Mouse (Mus musculus) MEL (cell line): ENCODE measurements around the gene Abcb9.

Experiments
- CHD1 ChIP-seq: IDR thresholded peaks from 2 replicates; pipeline ENCODE4 v1.6.1; 2012; ENCODE audit warnings: low read depth, mild to moderate bottlenecking, inconsistent platforms, low read length, improper control_type of control experiment
- CTCF ChIP-seq, 3 experiments: IDR thresholded peaks in 2 of 3; conservative IDR thresholded peaks in 1 of 3; 2 replicates each; pipeline ENCODE4 v1.5.1; 2011 to 2012; ENCODE audit warnings: low read length in 3 of 3, low read depth in 2 of 3, mild to moderate bottlenecking in 2 of 3, improper control_type of control experiment in 1 of 3, inconsistent platforms in 1 of 3, mixed read lengths in 1 of 3, moderate library complexity in 1 of 3; ENCODE audit not compliant: control insufficient read depth in 1 of 3, insufficient read depth in 1 of 3, poor library complexity in 1 of 3, severe bottlenecking in 1 of 3
- EP300 ChIP-seq, 2 experiments: IDR thresholded peaks; 2 replicates each; pipeline ENCODE4 v1.6.1; 2011; ENCODE audit warnings: improper control_type of control experiment in 2 of 2, low read length in 2 of 2, low read depth in 1 of 2, mild to moderate bottlenecking in 1 of 2
- GABPA ChIP-seq: IDR thresholded peaks from 2 replicates; pipeline ENCODE4 v1.6.1; 2012; ENCODE audit warnings: low read depth, mild to moderate bottlenecking, inconsistent platforms, low read length, improper control_type of control experiment, moderate library complexity
- POLR2A ChIP-seq, 2 experiments: IDR thresholded peaks; 2 replicates each; pipeline ENCODE4 v1.6.1; 2011 to 2012; ENCODE audit warnings: low read length in 2 of 2, mild to moderate bottlenecking in 2 of 2, control low read depth in 1 of 2, improper control_type of control experiment in 1 of 2, low read depth in 1 of 2, moderate library complexity in 1 of 2; ENCODE audit not compliant: control insufficient read depth in 1 of 2, insufficient read depth in 1 of 2, poor library complexity in 1 of 2
- SIN3A ChIP-seq: IDR thresholded peaks from 2 replicates; pipeline ENCODE4 v1.6.1; 2012; ENCODE audit warnings: low read length, improper control_type of control experiment, inconsistent platforms
- TAL1 ChIP-seq: IDR thresholded peaks from 2 replicates; pipeline ENCODE4 v1.6.1; 2012; ENCODE audit warnings: mild to moderate bottlenecking, inconsistent platforms, low read length, moderate library complexity, mixed read lengths
- ZMIZ1 ChIP-seq: IDR thresholded peaks from 2 replicates; pipeline ENCODE4 v1.6.1; 2012; ENCODE audit warnings: low read depth, mild to moderate bottlenecking, inconsistent platforms, low read length, improper control_type of control experiment, moderate library complexity

- no peak for TF ChIP-seq CTCF (IDR thresholded peaks at IDR 0.05 in 2 of 3, conservative IDR thresholded peaks at IDR 0.05 in 1 of 3; ENCODE audit: control insufficient read depth in 1 of 3, insufficient read depth in 1 of 3, low read depth in 2 of 3, low read length in 3 of 3, poor library complexity in 1 of 3, severe bottlenecking in 1 of 3)
- no peak for TF ChIP-seq TAL1
- no peak for TF ChIP-seq SIN3A
- no peak for TF ChIP-seq GABPA
- no peak for TF ChIP-seq EP300 (IDR thresholded peaks at IDR 0.05; ENCODE audit: low read depth in 1 of 2, low read length in 2 of 2)
- no peak for TF ChIP-seq CHD1
- TF ChIP-seq POLR2A (IDR thresholded peaks at IDR 0.05; ENCODE audit: control insufficient read depth in 1 of 2, insufficient read depth in 1 of 2, low read depth in 1 of 2, low read length in 2 of 2, poor library complexity in 1 of 2): no peak
- TF ChIP-seq ZMIZ1: no peak
These were observed 33.4 kb downstream of the Abcb9 start for GRCm38 (mm10) chr5:124062037-124062824.
